Mouse (Mus musculus): ENCODE measurements around the gene Wnt1.
A peak's percentile ranks its signal among the peaks of the same experiment; 100 is the strongest.
"Not testable (repeated sequence)": the region's sequence is repeated elsewhere in the genome, so short reads cannot be mapped to it uniquely, and the experiment has no call there.

The Wnt1 gene

DNA sequence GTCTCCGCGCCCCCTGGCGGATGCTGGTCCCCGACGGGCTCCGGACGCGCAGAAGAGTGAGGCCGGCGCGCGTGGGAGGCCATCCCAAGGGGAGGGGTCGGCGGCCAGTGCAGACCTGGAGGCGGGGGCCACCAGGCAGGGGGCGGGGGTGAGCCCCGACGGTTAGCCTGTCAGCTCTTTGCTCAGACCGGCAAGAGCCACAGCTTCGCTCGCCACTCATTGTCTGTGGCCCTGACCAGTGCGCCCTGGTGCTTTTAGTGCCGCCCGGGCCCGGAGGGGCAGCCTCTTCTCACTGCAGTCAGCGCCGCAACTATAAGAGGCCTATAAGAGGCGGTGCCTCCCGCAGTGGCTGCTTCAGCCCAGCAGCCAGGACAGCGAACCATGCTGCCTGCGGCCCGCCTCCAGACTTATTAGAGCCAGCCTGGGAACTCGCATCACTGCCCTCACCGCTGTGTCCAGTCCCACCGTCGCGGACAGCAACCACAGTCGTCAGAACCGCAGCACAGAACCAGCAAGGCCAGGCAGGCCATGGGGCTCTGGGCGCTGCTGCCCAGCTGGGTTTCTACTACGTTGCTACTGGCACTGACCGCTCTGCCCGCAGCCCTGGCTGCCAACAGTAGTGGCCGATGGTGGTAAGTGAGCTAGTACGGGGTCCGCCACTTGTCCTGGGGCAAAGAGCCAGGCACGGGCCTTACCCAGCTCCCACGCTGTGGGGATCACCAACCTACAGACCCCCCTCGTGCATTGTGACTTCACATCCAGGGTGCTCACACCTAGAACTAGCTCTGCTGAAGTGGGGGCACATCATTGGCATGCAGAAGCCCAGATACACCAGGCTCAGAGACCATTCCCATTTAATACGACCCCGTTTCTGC lies at the start of gene Wnt1:
Wnt1 (plus strand) TSS at position 197 of the 875 bp plus-strand sequence.
- DNase-seq (ENCODE audit: low spot score): peak; percentile 86

DNA sequence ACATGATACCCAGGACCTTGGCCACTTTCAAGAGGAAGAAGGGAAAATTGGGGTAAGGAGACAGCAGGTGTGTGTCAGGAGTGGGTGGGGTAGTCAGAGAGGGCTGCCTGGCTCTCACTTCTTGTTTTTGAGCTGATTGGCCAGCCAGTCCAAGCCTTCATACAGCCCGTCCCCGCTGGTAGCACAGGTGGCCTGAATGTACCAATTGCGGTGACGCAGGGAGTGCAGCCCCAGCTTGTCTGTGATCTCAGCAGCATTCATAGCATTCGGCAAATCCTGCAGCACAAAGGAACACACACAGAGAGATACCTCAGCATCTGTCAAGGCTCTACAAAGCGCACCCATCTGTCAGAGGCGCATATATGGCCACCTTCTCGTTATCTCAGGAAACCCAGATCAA lies 49.4 kb upstream of the Wnt1 start:
- no peak for DNase-seq (ENCODE audit: low spot score)

DNA sequence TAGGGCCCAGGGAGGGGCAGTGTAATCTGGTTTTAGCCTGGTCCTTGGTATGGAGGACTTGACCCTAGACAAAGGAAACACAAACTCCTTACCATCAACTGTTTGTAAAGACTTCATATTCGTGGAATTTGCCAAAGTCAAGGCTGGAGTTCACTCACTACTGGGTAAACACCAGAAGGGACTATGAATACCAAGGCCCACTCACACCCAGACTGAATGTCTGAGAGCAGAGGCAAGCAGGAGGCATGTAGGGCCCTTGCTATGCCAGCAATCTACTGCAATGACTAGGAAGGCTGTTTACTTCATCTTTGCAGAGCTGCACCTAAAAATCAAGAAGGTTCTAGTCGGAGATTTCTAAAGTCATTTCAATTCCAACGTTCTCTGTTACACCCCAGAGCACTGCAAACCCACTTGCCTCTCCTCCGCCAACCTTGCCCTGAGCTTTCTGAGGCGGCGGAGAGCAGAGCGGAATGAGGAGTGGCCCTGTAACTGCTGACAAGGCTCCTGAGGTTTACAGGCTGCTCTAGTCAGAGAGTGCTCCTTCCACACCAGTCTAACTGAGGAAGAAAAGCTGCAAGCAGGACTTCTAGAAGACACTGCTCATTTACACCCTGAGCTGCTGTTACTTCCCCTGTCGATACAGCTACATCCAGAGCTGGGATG lies 46.8 kb upstream of the Wnt1 start:
- no peak for DNase-seq (ENCODE audit: low spot score)

DNA sequence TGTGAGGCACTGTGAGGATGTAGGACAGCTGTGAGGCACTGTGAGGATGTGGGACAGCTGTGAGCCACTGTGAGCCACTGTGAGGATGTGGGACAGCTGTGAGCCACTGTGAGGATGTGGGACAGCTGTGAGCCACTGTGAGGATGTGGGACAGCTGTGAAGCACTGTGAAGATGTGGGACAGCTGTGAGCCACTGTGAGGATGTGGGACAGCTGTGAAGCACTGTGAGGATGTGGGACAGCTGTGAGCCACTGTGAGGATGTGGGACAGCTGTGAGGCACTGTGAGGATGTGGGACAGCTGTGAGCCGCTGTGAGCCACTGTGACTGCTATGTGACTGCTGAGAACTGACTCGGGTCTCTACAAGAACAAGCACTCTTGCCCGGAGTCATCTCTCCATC lies 45.8 kb upstream of the Wnt1 start:
- not testable (repeated sequence) for DNase-seq (ENCODE audit: low spot score)

DNA sequence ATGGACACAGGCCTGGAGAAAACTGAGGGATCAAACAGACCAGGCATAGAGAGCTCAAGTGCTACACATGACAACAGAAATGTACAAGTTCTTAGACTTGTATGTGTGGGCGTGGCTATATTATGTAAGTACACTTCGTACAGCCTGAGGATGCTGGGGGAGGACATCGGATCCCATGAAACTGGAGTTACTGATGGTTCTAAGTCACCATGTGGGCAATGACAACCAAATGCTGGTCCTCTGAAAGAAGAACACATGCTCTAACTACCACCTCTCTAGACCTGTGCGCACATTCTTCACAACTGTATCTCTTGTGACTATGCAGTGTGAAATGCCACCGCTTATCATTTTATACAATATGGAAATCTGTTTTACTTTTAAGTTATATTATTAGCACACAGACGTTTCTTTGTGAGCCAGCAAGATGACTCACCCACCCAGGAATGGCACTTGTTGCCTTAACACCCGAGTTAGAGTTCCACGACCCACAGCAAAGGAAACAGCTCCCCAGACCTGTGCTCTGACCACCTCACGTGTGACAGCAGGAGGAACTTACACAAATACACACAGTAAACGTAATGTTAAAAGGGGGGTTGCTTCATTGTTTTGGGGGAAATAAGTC lies 43.2 kb upstream of the Wnt1 start:
- no peak for DNase-seq (ENCODE audit: low spot score)

DNA sequence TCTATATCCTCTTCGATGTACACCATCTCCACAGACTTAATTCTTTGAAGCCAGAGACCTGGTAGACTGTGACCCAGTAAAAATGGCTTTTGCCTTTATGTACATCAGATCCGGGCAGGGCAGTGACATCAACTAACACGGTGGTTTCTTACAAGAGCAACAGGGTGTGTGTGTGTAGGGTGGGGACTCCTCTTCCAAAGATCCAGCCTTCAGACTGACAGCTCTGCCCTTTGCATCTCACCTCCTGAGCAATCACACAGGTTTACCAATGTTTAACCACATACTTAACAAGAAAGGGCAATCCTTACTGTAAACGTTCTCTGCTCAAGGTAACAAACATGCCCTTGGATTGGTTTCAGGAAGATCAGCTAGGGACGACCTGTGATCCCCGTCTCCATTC lies 42.4 kb upstream of the Wnt1 start:
- no peak for DNase-seq (ENCODE audit: low spot score)

DNA sequence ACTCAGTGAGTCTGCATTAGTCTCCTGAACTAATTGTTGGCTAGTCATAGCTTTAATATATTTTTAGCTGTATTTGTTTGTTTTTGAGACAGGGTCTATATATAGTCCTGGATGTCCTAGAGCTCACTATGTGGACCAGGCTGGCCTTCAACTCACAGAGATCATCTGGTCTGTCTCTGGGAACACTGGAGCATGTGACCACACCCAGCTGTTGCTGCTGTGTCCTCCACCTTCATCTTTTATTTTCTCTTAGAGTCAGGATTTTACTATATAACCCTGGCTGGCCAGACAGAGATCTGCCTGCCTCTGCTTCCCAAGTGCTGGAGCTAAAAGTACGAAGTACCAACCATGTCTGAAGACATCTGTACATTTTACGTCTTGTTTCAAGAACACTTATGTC lies 40.6 kb upstream of the Wnt1 start:
- DNase-seq (ENCODE audit: low spot score): no peak

DNA sequence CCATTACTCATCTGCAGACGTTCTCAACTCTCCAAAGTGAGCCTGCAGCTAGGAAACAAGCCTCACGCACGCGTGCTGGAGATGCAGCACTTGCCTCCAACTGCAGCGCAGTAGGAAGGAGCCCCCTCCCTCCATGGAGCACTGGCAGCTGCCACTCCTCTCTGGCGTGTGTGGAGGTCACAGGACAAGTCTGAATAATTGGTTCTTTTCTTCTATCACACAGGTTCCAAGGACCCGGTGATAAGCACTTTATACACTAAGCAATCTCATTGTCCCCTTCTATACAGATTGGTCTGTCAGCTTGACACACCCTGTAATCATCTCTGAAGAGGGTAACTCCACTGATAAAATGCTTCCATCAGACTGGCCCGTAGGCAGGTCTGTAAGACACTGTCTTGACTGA lies 36.6 kb upstream of the Wnt1 start:
- DNase-seq (ENCODE audit: low spot score): no peak

DNA sequence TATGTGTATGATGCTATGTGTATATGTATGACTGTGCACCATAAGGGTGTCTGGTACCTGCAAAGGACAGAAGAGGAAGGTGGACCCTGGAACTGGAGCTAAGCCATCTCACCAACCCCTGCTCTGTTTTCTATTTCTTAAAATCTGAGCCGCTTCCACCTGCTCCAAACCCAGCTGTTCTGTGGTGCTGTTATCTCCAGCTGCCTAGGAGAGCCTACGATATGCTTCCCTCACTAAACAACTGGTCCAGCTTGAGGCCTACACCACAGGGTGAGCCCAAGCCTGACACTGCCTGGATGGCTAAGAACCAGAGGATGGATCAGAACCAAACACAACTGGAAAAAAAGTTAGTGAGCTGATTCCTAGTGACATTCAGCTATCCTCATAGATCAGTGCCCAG lies 35.5 kb upstream of the Wnt1 start:
- DNase-seq (ENCODE audit: low spot score): no peak

DNA sequence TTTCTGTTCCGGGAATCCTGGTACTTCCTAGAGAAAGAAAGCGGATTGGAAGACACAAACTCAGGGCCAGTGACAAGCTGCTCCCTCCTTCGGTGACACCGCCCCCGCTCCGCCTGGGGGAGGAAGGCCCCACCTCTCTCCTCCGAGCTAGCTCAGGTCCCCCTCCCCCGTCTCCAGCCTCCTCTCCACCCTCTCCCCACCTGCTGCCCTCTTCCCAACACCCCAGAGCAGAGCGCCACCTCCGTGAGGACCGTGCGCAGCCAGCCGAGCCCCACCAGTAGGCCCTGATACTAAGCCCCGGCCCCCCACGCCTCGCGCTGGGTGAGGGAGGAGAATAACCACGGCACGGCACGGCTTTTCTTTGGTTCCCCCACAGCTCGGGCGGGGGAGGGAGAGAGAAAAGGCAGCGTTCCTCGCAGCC lies 27.4 kb upstream of the Wnt1 start:
- DNase-seq (ENCODE audit: low spot score): peak; percentile 87

DNA sequence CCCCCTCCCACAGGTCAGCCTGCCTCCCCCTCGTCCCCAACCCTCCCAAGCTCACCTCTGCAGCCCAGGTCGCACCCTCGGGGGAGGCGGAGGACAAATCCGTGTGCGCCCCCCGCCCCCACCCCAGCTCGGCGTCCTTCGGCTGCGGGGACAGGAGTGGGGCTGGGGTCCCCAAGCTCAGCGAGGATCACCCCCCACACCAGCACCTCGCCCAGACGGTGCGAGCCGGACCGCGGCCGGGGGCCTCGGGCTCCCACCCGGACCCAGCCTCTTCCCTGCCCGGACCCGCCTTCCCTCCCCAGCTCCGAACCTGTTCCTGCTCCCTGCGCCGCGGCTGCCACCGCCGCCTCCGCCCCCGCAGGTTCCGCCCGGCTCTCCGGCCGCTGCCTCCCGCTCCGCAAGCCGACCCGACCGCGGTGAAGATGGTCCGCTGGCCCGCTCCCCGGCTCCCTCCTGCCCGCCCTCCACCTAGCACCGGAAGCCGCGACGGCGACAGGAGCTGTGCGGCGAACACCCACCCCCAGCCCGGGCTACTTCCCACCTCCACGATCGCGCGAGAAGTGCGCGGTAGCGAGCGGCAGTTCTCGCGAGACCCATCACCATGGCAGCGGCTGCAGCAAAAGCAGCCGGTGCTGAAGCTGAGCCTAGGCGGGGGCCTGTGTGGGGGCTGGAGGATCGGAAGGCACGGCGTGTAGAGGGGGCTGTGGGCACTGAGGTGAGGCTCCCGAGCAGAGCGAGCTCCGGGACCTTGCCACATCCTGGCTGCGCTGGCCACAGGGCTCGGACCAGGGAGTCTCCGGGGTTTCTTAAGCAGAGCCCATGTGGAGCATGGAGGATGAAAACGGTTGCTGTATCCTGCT lies 26.8 kb upstream of the Wnt1 start, which contains the start of gene Arf3:
Arf3 (minus strand) TSS at position 545 of the 860 bp plus-strand sequence.
- DNase-seq (ENCODE audit: low spot score): peak; percentile 99

DNA sequence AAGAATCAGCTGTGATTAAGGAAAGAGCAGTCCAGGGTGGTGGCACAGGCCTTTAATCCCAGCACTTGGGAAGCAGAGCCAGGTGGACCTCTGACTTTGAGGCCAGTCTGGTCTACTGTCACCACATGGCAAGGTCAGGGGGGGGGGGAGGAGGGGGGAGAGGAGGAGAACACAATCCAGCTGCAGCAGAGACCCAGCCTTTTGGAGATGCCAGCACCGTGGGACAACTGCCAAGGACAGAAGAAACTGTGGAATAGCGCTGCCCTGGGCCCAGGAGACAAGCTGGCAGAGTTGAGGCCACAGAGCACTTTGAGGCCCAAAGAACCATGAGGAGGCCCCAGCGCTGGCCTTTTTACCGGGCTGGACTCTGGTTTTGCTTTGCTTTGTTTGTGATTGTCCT lies 23.7 kb upstream of the Wnt1 start:
- DNase-seq (ENCODE audit: low spot score): peak; percentile 56

DNA sequence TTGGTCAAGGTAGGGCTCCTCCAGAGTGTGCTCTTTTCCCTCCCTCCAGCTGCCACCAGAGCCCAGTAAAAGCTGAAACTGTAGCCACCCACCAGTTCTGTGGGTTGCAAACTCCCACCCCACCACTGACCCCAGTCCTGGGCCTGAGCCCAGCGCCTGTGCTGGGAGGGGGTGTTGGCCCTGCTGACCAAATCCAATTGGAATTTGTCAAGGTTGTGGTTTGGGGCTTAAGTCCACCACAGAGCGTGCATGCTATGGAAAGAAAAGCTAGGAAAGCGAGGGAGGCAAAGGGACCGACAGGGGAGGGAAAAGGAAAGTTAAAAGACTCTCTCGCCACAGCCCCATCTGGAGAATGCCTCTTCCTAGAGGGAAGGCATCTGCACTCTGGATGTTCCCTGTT lies 21.4 kb upstream of the Wnt1 start:
- no peak for DNase-seq (ENCODE audit: low spot score)

DNA sequence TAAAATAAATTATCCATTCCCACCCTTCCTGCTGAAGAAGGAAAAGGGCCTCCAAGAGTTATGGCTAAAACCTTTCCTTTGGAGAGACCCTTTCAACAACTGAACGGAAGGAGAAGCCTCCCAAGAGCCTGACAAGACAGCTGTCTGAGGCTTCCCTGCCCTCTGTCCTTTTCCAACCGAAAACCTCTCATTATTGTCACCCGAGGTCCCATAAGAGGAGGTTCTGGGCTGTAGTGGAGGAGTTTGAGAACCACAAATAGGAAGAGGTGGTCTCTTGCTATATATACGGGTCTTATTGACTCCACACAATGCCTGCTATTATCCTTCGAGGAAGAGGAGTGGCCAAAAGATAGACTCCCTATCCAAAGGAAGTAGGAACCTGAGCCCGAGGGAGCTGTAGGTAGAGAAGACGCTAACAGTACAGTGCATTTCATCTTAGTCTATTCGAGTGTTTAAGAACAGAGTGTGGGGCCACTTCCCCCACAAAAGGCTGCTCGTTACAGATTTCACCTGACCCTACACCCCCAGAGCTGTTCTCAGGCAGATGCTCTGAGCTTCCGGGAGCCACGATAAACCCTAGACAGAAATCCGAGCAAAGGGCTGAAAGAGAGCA lies 17.7 kb upstream of the Wnt1 start:
- peak; percentile 45 for DNase-seq (ENCODE audit: low spot score)

DNA sequence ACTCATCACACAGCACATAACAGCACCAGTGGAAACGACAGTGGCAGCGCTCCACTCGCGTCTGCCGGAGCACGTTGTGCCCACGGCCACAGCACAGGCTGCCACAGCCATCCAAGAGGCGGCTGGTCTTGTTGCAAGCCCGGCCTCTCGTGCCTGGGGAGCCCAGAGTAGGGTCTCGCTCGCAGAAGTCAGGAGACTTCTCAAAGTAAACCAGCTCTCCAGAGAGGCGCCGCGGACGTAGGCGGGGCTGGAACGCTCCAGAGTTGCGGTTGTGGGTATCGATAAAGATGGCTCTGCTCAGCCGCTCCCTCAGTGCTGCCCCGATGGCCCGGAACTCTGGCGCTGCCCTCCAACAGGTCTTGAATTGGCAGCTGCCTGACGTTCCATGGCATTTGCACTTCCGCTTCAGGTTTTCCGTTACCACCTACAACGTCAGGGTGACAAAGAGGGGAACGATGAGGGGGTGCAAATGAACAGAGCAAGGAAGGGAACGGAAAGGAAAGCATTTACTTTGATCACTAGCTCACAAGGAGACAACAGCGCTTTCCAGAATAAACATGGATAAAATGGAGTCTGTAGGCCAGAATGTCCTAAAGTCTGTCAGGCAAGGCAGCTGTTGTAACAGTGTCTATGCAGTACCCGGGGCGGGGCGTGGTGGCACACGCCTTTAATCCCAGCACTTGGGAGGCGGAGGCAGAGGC lies 17.0 kb upstream of the Wnt1 start:
- DNase-seq (ENCODE audit: low spot score): peak; percentile 78

DNA sequence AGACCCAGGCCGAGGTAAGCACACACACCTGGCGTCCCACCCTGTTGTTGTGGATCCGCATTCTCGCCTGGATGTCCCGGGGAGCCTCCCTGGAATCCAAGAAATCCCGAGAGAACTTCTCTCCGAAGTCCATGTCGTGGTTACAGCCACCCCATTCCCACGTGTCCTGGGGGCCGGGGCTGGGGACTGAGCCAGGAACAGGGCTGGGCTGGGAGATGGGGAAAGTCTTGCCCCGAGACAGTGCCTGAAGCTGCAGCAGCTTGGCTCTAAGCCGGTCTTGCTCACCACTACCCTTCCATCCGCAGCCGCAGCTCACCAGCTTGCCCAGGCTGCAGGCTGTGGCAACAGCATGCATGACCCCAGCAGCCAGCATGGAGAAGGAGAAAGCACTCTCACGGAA lies 15.6 kb upstream of the Wnt1 start:
- no peak for DNase-seq (ENCODE audit: low spot score)

DNA sequence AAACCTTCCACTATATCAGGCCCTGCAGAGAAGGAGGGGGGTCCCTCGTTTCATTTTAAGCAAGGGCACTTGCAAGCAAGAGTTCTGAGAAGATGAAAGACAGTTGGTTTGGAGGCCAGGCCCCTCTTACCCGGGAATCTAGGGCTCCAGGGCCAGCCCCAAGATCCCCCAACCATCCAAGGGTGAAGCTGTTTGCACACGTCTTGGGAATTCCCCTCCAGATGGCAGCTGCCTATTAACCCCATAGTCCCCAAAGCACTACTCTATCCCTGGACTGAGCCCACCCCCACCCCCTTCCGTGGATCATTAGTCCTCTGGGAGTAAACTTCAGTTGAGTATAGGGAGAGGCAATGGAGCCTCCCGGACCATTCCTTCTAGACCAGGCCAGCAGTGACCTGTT lies 14.1 kb upstream of the Wnt1 start:
- peak; percentile 21 for DNase-seq (ENCODE audit: low spot score)

DNA sequence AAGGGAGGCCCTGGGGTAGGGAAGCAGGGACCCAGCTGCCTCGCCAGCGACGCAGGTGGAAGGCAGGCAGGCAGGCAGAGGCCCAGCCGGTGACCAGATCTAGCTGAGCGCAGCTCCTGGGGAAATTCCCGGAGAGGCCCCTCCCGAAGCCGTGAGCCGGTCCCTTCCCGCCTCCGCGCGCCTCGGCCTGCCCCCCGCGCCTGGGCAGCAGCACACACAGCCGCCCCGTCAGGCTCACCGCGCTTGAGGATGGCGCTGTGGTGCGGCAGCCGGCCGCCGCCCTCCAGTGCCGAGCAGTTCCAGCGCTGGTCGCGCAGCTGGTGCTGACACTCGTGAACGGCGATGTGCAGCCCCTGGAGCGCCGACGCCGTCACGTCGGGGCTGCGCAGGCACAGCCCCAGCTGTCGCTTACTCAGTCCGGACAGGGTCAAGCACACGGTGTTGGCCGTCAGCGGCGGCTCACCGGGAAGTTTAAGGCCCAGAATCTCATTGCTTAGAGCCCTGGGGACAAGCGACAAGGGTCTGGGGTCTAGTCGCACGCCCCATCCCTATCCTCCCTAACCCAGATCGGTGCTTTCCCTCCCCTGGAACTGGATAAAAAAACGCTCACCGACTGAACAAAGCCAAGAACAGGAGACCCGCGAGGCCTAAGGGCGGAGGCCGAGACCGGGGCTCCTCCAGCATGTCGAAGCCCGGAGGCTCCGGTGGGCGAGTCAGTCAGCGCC lies 13.2 kb upstream of the Wnt1 start:
- DNase-seq (ENCODE audit: low spot score): peak; percentile 87

DNA sequence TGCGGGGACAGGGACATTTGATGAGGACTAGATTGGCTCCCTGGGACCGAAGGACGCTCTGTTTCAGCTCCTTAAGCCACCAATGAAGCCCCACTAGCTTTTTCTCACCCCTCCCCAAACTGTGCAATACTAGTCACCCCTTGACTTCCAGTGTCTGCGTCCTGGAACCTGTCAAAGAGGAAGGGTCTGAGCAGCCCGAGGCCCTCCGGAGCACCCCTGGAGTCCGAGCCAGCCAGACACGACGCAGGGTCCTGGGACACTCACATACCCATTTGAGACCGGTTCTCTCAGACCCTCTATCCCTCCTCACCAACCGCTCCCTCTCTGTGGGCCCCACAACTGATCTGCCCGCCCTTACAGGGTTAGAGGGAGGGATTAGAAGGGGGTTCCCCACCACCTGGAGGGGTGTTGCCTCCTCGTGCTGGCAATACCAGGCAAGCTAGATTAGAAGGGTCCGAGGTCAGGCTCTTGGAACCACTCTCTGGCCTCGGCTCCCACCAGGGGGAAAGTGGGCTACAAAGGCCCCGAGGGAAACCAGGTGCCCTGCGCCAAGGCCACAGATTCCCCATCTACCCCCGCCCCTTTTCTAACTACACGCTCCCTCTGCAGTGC lies 12.5 kb upstream of the Wnt1 start:
- peak; percentile 36 for DNase-seq (ENCODE audit: low spot score)

DNA sequence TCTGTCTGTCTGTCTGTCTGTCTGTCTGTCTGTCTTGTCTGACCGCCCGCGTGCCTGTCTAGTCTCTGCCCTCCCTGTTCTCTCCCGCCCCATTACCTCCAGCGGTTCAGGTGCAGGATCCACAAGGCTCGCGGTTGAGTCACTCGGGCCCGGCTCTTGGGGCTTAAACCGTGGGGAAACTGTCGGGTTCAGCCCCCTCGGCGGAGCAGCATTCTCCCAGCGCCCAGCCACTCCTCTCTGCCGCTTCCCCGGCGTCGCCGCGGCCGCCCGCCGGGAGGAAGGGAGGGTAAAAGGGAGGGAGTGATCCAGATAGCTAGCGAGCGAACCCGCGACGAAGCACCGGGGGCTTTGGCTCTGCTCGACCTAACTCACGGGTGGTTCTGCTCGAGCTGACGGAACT lies 11.9 kb upstream of the Wnt1 start, which contains the start of gene Wnt10b:
Wnt10b (minus strand) TSS at position 389 of the 400 bp plus-strand sequence.
- DNase-seq (ENCODE audit: low spot score): peak; percentile 39
